Mouse (Mus musculus): Measurements from ENCODE around the gene Wfdc21. TPM values are rescaled to one million over a fixed set of nuclear protein-coding genes. Genes with fewer than 3 reads are reported as not detected.

Wfdc21 gene
- total RNA-seq (2014; fragmentation: Nextera tagmentation) (30.6 TPM in 1 of 2 replicates, not detected in the other), total RNA-seq (2017) (2.1 TPM in 1 of 2 replicates, not detected in the other)

DNA sequence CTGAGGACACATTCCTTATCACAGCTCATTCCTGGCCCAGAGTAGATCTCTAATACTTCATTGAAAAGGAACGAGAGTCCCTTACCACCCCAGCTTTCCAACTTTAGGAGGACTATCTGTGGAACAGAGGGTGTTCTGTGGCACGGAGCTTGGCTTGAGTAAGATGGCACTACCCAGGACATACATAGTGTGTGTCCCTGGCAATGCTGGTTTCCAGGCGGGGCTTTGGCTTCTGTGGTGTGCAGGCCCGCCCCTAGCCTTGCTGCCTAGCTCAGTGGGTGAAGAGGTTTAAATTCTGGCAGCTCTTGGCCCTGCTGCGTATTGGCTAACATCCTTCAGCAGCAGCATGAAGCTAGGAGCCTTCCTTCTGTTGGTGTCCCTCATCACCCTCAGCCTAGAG, at the start of gene Wfdc21:
Wfdc21 (plus strand) TSS at position 260 of the 400 bp plus-strand sequence.
- ATAC-seq (replicated peaks; ENCODE audit: low FRiP score, low TSS enrichment, poor library complexity, severe bottlenecking): no peak

DNA sequence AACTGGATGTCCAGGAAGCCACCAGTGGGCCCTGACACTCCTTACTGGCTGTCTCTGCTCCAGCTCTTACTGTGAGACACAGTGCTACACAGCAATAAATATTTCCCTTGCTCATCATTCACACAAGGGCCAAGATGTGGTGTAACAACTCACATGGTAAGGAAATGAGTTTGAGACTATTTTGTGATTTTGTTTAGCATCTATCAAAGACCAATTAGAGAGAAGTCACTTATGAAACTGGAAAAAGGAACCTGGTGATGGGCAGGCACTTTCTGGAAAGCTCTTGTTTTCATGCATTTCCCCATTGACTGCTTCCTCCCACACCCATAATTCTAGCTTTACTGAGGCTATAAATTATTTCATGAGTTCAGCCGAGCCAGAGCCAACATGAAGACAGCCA, 43.0 kb upstream of the Wfdc21 start, which contains the start of gene Wfdc17:
Wfdc17 (plus strand) TSS at position 287 of the 400 bp plus-strand sequence.
- no peak for ATAC-seq (replicated peaks; ENCODE audit: low FRiP score, low TSS enrichment, poor library complexity, severe bottlenecking)

DNA sequence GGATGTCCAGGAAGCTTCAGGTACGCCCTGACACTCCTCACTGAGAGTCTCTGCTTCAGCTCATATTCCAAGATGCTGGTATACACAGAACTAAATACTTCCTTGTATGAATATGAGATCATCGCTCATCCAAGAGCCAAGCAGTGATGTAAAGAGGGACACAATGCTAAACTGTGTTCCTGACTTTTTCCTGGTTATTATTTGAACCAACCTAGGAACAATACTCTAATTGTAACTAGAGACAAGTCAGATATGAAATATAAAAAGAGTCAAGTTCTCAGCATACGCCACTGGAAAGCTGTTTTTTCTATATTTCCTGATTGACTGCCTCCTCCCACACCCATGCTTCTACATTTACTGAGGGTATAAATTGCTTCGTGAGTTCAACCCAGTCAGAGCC, 38.0 kb upstream of the Wfdc21 start, which contains the start of gene Wfdc18:
Wfdc18 (plus strand) TSS at position 301 of the 400 bp plus-strand sequence.
- no peak for ATAC-seq (replicated peaks; ENCODE audit: low FRiP score, low TSS enrichment, poor library complexity, severe bottlenecking)

DNA sequence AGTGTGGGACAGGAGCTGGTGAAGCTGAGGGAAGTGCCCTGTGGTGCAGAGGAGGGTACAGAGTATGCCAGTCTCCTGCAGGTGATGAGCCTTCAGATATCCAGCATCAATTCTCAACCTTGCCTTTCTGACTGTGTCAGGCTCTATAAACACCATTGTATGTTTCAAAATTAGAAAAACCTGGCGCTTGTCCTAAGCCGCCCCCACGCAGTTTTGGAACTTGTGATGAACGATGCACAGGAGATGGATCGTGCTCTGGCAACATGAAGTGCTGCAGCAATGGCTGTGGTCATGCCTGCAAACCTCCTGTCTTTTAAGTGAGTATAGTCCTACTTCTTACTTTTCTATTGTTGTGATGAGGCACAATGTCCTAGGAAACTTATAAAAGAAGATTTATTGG, 37.1 kb upstream of the Wfdc21 start:
- ATAC-seq (replicated peaks; ENCODE audit: low FRiP score, low TSS enrichment, poor library complexity, severe bottlenecking): no peak

DNA sequence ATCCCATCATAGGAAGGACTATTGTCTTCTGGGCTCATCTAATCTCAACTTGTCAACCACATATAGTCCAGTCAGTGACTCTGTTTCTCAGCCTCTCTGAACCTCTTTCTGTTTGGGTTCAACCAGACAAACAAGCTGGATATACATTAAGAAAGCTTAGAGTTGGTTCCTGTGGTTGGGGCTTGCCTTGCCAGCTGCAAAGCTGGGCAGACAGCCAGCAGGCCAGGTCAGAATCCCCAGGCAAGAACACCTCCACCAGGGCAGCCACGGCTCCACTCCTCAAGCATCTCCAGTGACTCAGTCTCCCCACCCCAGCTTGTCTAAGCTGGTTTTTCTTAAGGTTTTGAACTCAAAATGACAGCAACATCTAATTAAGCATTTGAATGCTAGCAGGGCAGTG, 34.1 kb upstream of the Wfdc21 start:
- no peak for ATAC-seq (replicated peaks; ENCODE audit: low FRiP score, low TSS enrichment, poor library complexity, severe bottlenecking)

DNA sequence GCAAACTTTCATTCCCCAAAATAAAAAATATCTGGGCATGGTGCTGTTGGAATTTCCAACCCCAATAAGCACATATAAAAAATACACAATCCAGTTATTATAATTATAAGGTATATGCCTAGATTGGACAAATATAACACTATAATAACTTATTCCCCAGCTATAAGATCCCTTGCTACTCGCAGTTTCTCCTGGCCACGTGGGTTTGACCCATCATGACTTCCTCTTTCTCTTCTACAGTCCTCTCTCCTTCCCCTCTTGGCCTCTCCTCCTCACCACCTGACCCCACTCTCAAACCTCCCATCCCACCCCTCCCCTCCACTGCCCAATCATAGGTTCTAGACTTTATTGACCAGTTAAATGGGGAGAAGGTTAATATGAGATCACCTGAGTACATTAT, 32.8 kb upstream of the Wfdc21 start:
- ATAC-seq (replicated peaks; ENCODE audit: low FRiP score, low TSS enrichment, poor library complexity, severe bottlenecking): no peak

DNA sequence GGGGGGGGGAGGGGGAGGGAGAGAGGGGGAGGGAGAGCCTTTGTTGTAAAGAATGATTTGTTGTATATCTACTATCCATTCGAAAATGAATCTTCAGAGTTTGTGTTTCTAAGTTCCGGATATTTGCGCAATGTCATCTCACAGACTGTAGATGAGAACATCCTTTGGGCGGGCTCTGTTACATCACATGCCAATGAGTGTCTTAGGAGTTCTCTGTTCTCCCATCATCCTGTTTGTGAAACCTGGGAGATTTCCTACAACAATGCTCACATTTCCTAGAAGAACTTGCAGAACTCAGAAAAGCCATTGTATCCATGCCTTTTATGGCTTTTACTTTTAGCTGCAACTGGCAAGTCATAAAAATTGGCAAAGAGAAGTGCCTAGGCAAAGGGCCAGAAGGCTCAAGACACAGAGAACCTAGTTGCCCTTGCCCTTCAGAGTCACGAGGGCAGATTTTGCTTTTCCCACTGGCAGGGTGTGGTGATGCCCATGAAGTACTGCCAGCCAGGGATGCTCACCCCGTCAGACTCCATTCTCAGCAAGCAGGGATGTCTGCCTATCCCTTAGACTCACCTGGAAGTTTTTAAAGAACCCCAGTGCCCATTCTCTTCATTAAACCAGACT, 29.6 kb upstream of the Wfdc21 start:
- no peak for ATAC-seq (replicated peaks; ENCODE audit: low FRiP score, low TSS enrichment, poor library complexity, severe bottlenecking)

DNA sequence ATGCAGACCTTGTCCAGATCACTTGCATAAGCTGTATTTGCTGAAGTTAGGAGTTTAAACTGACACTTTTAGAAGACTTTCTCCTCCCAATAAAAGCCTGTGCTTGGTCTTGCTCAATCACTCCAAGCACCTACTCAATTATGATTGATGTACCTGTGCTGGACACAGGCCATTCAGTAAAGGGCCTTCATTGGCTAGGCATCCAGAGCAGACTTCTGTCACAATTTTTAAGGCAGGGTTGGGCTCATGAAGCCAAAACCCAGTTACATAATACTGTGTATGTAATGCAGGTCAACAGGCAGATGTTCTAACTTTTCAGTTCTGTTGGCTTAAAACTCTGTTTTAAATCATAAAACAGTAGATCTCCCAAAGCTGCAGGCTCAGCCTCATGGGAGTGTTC, 26.0 kb upstream of the Wfdc21 start:
- no peak for ATAC-seq (replicated peaks; ENCODE audit: low FRiP score, low TSS enrichment, poor library complexity, severe bottlenecking)

DNA sequence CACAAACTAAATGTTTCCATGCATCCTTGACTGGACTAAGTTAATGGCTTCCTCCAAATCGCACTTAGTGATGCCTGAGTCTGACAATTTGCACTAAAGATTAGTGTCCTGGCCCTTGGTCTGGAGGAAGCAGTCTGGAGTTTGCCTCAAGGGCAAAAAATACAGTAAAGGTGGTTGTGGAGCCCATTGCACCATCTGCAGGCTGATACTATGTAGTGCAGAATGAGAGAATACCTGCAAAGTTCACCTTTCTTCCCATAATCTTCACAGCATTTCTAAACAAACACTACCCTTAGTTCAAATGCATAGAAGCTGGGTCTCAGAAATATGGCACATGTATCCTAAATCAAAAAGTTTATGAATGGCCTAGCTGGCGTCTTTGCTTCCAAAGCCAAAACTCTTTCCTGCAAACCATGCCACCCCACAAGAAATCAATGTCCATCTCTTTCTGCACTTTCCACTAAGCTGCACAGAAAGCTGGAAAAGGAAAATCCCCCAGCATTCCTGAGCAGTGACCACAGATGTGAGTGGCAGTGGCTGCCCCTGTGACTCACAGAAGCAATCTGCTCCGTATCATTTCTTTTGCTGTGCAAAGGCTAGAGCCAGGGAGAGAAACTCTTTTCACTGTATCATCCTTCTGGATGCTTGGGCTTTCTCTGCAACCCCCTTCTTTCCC, 17.8 kb upstream of the Wfdc21 start:
- no peak for ATAC-seq (replicated peaks; ENCODE audit: low FRiP score, low TSS enrichment, poor library complexity, severe bottlenecking)

DNA sequence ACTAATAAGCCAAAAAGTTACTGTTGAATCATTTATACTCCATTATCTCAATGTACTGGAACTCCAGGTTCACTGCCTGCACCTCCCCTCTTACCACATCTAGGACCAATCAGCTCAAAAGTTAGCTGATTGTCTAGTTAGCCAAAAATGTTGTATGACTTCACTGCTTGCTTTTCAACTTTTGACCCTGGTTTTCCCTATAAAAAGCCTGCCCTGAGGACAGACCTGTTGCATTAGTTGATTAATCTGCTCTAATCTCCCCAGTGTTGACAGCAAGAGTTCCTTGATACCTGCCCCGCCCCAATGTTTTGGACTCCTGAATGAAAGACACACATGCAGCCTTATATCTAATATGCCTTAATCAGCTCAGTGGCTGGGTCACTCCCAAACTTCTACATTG, 15.6 kb upstream of the Wfdc21 start:
- no peak for ATAC-seq (replicated peaks; ENCODE audit: low FRiP score, low TSS enrichment, poor library complexity, severe bottlenecking)

DNA sequence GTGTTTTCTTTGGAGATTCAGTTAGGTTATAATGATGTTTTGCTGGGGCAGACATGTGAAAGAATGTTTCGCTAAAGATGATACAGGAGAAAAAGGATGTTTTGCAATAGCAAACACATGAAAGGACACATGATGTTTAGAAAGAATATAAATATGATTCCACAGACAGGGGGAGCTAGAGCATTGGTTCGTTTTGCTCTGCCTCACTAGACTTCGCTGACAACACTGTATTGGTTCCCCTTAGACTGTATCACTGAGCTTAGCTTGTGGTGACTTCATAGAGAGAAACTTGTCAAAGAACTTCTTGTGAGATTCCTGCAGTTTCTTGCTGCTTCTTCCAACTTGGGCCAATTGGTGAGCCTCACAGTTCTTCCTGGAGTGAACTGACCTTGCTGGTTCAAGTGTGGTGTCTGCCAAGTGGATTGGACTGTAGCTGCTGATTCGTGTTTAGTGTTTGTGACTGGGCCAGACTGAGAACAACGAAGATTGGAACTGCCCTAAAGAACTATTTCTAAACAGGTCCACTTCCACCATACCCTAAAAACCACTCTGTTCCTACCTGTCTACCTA, 13.6 kb upstream of the Wfdc21 start:
- no peak for ATAC-seq (replicated peaks; ENCODE audit: low FRiP score, low TSS enrichment, poor library complexity, severe bottlenecking)

DNA sequence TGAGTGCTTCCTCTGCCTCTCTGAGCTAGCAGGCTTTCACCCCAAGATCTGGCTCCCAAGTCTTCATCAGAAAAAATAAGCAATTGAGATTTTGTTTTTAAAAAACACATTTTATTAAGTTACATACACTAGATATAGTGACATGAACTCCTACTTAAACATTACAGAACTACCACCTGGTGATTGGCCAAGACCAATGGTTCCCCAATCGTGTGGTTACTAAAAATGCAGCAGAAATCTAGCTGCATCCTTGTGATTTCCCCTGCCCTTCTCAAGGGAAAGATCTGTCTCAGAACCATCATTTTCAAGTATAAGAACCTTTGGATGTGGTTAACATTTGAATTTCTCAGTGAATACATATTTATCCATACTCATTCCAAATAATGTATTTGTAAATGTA, 12.5 kb upstream of the Wfdc21 start:
- ATAC-seq (replicated peaks; ENCODE audit: low FRiP score, low TSS enrichment, poor library complexity, severe bottlenecking): no peak

DNA sequence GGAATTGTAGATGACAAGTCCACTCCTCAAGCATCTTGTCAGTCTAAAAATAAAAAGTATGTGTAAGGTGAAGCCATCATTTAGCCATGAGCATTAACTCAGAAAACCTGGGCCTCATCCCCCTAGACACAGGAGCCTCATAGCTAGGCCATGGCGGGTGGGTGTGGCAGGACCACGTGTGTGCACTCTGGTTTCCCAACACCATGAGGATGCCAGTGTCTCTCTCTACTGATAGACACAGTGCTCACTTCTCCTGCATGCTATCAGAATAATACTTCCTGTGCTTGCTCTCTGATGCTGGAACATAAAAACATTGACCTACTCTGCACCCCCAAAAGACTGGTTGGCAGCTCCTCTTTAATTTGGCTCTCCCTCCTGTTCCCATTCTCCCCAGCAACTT, 10.9 kb upstream of the Wfdc21 start:
- no peak for ATAC-seq (replicated peaks; ENCODE audit: low FRiP score, low TSS enrichment, poor library complexity, severe bottlenecking)

DNA sequence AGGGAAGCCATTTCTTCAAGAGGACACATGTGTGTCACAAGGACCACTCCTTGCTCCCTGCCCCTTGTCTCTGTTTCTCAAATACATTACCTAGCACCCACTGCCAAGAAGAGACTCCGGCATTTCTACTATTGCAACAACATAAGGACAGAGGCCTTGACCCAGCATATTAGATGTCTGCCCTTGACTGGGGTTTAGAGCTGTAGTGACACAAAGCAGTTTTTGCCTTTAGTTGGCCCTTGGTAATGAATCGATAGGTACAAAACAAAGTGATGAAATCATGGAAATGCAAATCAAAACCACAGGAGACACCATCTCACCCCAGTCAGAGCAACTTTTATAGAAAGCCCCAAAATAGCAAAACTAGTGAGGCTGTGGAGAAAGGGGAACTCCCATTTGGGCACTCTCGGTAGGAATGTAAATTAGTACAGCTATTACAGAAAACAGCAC, 9.6 kb upstream of the Wfdc21 start:
- ATAC-seq (replicated peaks; ENCODE audit: low FRiP score, low TSS enrichment, poor library complexity, severe bottlenecking): no peak

DNA sequence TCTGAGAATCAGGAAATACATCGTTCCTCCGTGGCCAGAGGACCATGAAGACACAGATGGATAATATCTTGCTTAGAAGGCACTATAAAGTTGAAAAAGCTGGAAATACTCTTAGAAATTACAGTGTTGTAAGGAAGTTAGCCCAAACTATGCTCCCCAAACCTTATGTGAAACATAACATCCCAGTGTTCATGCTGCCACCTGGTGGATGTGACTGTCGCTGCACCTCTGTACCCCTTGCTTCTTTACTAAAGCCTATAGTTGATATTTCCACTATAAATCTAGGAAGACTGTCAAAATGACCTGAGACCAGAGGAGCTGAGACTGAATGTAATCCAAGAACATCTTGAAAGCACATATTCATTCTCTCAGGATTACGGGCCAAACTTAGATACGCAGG, 7.5 kb upstream of the Wfdc21 start:
- peak; percentile 78; the same call in 1 of the 2 replicates for ATAC-seq (replicated peaks; ENCODE audit: low FRiP score, low TSS enrichment, poor library complexity, severe bottlenecking)

DNA sequence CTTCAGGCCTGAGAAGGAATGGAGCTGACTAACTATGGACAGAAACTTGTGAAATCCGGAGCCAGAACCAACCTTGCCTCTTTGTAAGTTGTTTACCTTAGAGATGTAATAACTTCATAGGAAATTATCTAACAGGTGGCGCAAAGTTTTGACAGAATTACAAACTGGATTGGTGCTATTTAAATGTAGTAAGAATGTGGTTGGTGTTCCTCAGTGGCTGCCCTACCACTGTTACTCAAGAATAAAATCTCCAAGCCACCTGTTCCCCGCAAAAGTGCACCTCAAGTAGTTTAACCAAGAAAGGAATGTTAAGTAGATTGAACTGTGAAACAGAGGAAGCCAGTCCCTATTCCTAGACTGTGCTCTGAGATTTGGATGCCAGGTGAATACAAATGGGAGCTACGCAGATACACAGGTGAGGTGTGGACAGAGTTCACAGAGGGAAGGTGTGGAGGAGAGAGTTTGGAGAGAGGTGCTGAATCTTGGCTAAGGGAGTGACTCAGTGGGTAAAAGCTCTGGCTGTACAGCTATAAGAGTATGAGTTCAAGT, 6.2 kb upstream of the Wfdc21 start:
- no peak for ATAC-seq (replicated peaks; ENCODE audit: low FRiP score, low TSS enrichment, poor library complexity, severe bottlenecking)

DNA sequence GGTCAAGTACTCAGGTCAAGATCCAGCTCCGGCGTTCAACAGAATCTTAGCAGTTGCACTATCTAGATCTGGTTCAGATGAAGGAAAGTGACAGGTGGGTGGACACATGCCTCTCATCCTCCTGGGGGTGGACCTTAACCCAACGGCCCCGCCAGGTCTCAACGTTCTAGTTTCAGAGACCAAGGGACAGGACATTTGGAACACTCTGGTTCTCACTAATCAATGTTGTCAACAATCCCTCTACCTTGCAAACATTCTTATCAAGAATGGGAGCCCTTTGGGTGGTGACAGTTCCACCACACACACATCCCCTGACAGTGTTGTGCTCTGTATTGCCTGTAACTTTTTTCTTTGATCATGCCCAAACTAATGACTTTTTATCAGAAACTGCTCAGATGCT, 4.9 kb upstream of the Wfdc21 start:
- no peak for ATAC-seq (replicated peaks; ENCODE audit: low FRiP score, low TSS enrichment, poor library complexity, severe bottlenecking)

DNA sequence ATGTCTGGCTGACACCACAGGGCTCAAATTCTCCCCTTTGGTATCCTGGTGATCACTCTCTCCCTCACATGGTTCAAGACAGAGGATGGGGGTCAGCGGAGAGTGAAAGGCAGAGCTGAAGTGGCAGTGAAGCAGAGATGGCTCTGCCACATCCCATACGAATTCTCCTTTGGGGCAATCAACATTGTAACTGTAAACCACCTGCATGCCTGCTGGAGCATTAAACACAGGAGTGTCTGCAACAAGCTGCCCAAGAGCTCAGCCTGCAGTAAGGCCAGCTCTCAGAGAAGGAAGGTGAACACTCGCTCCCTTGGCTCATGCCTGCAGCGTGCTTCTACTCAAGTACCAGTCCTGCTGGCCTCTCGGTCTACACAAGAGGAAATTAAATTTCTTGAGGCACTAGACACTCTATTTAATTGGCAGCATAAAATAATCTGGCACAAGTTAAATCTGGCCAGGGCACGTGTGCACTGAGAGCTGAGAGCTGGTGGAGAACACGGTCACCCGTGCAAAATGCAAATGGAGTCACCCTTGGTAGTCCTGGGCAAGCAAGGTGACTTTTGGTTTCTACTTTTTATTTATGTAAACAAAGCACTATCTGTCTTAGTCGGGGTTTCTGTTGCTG, 3.9 kb upstream of the Wfdc21 start:
- ATAC-seq (replicated peaks; ENCODE audit: low FRiP score, low TSS enrichment, poor library complexity, severe bottlenecking): no peak

DNA sequence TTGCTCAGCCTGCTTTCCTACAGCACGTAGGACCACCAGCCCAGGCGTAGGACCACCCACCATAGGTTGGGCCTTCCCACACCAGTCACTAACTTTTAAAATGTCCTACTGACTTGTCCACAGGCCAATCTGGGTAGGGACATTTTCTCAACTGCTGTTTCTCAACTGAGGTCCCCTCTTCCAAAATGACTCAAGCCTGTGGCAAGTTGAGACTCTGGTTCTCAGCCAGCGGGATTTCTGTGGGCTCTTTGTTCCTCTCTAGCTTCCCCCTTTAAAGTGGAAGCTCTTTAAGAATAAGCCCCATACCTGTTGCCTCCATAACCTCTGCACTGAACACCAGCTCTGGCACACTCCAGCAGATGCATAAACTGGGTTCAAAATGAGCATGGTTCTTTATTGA, 3.2 kb upstream of the Wfdc21 start:
- no peak for ATAC-seq (replicated peaks; ENCODE audit: low FRiP score, low TSS enrichment, poor library complexity, severe bottlenecking)

DNA sequence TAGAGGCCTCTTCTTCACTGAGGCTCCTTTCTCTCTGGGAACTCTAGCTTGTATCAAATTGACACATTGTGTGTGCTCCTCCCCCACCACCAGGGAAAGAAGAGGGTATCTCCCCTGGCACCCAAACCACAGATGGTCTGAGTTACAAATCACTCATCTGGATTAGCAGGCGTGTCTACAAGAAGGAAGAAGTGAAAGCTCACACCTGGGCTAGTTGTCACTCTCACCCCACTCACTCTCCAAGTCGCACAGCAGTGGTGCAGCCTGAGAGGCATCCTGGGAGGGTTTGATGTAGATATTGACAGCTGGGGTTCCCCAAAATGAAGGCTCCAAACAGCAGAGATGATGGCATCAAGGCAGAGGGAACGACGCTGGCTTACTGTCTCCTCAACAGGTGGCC, 588 bp upstream of the Wfdc21 start:
- no peak for ATAC-seq (replicated peaks; ENCODE audit: low FRiP score, low TSS enrichment, poor library complexity, severe bottlenecking)
